Mouse (Mus musculus) hindbrain, embryonic 11.5 days (tissue): ENCODE measurements around the gene Palm2. TPM values are rescaled to one million over a fixed set of nuclear protein-coding genes. Genes with fewer than 3 reads are reported as not detected.

ENCODE experiments used
- polyA plus RNA-seq: library from polyadenylated mRNA; unstranded; fragments of >200 nt; fragmentation: Nextera tagmentation; extraction: Ambion mirVana; gene quantifications from 2 replicates; pipeline ENCODE4 v1.2.1, GENCODE M21; 2014

The Palm2 gene
- polyA plus RNA-seq, 1 experiment from 2014 or later: 3.6 TPM

Other genes starting within 250 kb of the Palm2 start
- 1.9 and 3.4 TPM in 2 replicates for gene Ptpn3, start 132.4 kb upstream of the Palm2 start, polyA plus RNA-seq
- 23.9 and 24.7 TPM in 2 replicates for gene Pakap, start 133.9 kb downstream of the Palm2 start, polyA plus RNA-seq